8 mouse cellular contexts compared by ENCODE assay signal in the genomic region with DNA sequence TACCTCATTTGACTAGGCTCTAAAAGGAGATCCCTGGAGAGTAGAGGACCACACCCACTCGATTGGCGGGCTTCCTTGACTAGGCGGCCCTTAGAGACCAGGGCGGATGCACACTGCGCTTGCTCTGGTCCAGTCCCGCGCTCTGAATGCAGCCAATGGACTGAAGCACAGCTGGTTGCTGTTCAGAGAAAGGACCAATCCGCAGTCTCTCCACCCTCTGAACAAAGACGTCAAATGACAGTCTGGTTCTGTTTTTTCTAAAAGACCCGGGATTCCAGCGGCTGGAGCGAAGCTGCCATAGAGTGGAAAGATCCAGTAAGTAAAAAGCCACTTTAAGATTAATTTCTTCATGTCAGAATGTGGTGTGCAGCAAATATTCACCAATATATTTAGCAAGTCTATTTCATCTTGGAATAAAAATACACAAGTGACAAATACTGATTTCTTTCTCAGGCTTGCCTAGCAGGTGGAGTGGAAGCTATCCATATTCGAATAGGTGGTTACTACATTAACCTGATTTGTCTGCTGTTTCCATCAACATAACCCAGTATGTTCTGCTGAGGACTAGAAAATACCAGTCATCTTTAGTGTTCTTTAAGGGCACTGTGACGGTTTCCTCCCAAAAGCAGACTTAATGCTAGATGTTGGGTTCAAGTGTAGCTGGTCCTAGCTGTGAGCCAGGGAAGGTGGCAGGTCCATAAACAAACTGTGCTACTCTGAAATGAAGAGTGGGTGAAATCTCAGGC. TPM values are rescaled to one million over a fixed set of nuclear protein-coding genes. Genes with fewer than 3 reads are reported as not detected.
DNase-seq lines count a peak whose midpoint lies in the region; ATAC-seq lines count a peak whose summit lies in the region.

No protein-coding gene starts in this region.

- peak; percentile 92 for DNase-seq in embryo, embryonic 10.5 days (ENCODE audit: low spot score)
- peak; percentile 91 for DNase-seq in gastrocnemius, postnatal 14 days
- DNase-seq in left cerebral cortex, postnatal 14 days (ENCODE audit: low spot score in 2 of 2): peak; percentile 80 to 85
- DNase-seq in right cerebral cortex, postnatal 14 days: peak; percentile 74
- peak; percentile 78 to 93 for DNase-seq in urinary bladder, postnatal 36 days (ENCODE audit: low spot score in 2 of 2)

- intact Hi-C loops in gastrocnemius, postnatal 14 days (cut with DNase I; ENCODE audit: low total_unique reads): no loop called here
- intact Hi-C loops in left cerebral cortex, postnatal 14 days (cut with DNase I): no loop called here

- peak; percentile 95 for ATAC-seq in activated CD4-positive, CD25-positive, alpha-beta regulatory T cell, adult 4 months
- ATAC-seq in inflammation-experienced regulatory T-cells, adult 6 months: peak; percentile 93
- peak; percentile 99 for ATAC-seq in megakaryocyte-erythroid progenitor cell, adult 5-6 weeks (replicated peaks; ENCODE audit: low FRiP score, low TSS enrichment, poor library complexity, severe bottlenecking)

RNA-seq across cellular contexts. Expression of a gene that starts 26.3 kb away (rescaled TPM):
- polyA plus RNA-seq in activated CD4-positive, CD25-positive, alpha-beta regulatory T cell, adult 4 months (2017; shearing (Covaris generic)): not detected
- total RNA-seq in gastrocnemius, postnatal 14 days (2021): not detected
- not detected for polyA plus RNA-seq in inflammation-experienced regulatory T-cells, adult 6 months (2017; shearing (Covaris generic))
- under 1 TPM in 1 of 2 experiments, not detected in 1; 0.44 TPM for total RNA-seq in left cerebral cortex, postnatal 14 days (2021)
- total RNA-seq in megakaryocyte-erythroid progenitor cell, adult 5-6 weeks (2014; fragmentation: Nextera tagmentation): not detected in 2 replicates
- not detected in 2 replicates for total RNA-seq in megakaryocyte-erythroid progenitor cell, adult 5-6 weeks (2017)

RNA-seq across cellular contexts. Expression of a gene that starts 27.9 kb away (rescaled TPM):
- 10 to 100 TPM; 41.0 to 41.8 TPM for polyA plus RNA-seq in activated CD4-positive, CD25-positive, alpha-beta regulatory T cell, adult 4 months (2017; shearing (Covaris generic))
- 1 to 10 TPM; 3.9 to 5.5 TPM for total RNA-seq in gastrocnemius, postnatal 14 days (2021)
- 10 to 100 TPM; 38.8 to 73.2 (median 42.7) TPM for polyA plus RNA-seq in inflammation-experienced regulatory T-cells, adult 6 months (2017; shearing (Covaris generic))
- total RNA-seq in left cerebral cortex, postnatal 14 days (2021): 1 to 10 TPM; 1.9 to 2.7 TPM
- total RNA-seq in megakaryocyte-erythroid progenitor cell, adult 5-6 weeks (2014; fragmentation: Nextera tagmentation): 52.2 and 72.8 TPM in 2 replicates
- 118 and 128 TPM in 2 replicates for total RNA-seq in megakaryocyte-erythroid progenitor cell, adult 5-6 weeks (2017)

RNA-seq across cellular contexts. Expression of a gene that starts 59.7 kb away (rescaled TPM):
- not detected for polyA plus RNA-seq in activated CD4-positive, CD25-positive, alpha-beta regulatory T cell, adult 4 months (2017; shearing (Covaris generic))
- under 1 TPM in 1 of 2 experiments, not detected in 1; 0.06 TPM for total RNA-seq in gastrocnemius, postnatal 14 days (2021)
- not detected for polyA plus RNA-seq in inflammation-experienced regulatory T-cells, adult 6 months (2017; shearing (Covaris generic))
- total RNA-seq in left cerebral cortex, postnatal 14 days (2021): not detected
- not detected in 2 replicates for total RNA-seq in megakaryocyte-erythroid progenitor cell, adult 5-6 weeks (2014; fragmentation: Nextera tagmentation)
- not detected in 2 replicates for total RNA-seq in megakaryocyte-erythroid progenitor cell, adult 5-6 weeks (2017)

Comparison
In these comparisons a context has a peak if more than half of its experiments do, and no peak if none do; other contexts are left out.
1. Peak in every context shown above with its lines: DNase-seq and ATAC-seq.
2. RNA of a gene that starts 27.9 kb away (total RNA-seq): 52.2 to 128 TPM in megakaryocyte-erythroid progenitor cell, adult 5-6 weeks; 3.9 to 5.5 TPM in gastrocnemius, postnatal 14 days and 1.9 to 2.7 TPM in left cerebral cortex, postnatal 14 days; every median in the first group is over 4 times any median in the second.